Mouse (Mus musculus) embryo, embryonic 11.5 days (tissue): ENCODE results near the gene Rsph6a.

Experiments used
- DNase-seq: peaks from one replicate; pipeline ENCODE4 v3.0.0-alpha.2; 2012; ENCODE audit warnings: low read depth, low spot score

Gene Rsph6a

GRCm38 (mm10) chr7:19078732-19079131 lies 24.2 kb downstream of the Rsph6a start:
- no peak for DNase-seq

- no peak for DNase-seq
These were observed 26.0 kb downstream of the Rsph6a start for GRCm38 (mm10) chr7:19080451-19080950.

GRCm38 (mm10) chr7:19082171-19082570 lies 27.7 kb downstream of the Rsph6a start:
- no peak for DNase-seq

- DNase-seq = no peak
These were observed 28.6 kb downstream of the Rsph6a start for GRCm38 (mm10) chr7:19083096-19083495.

- DNase-seq = no peak
These were observed 29.2 kb downstream of the Rsph6a start, which contains the start of gene Dmpk for GRCm38 (mm10) chr7:19083701-19084100. Gene Dmpk, plus strand, starts transcription at chr7:19083849.

GRCm38 (mm10) chr7:19084277-19084771 lies 29.8 kb downstream of the Rsph6a start:
- no peak for DNase-seq

- DNase-seq = no peak
These were observed 30.5 kb downstream of the Rsph6a start for GRCm38 (mm10) chr7:19084921-19085473.

GRCm38 (mm10) chr7:19085495-19085894 lies 31.0 kb downstream of the Rsph6a start:
- no peak for DNase-seq

GRCm38 (mm10) chr7:19086042-19086441 lies 31.6 kb downstream of the Rsph6a start:
- DNase-seq = no peak

GRCm38 (mm10) chr7:19086760-19087159 lies 32.3 kb downstream of the Rsph6a start:
- no peak for DNase-seq

- peak; percentile 54 for DNase-seq
These were observed 34.3 kb downstream of the Rsph6a start for GRCm38 (mm10) chr7:19088813-19089212.

GRCm38 (mm10) chr7:19091913-19092312 lies 37.4 kb downstream of the Rsph6a start:
- DNase-seq = no peak

GRCm38 (mm10) chr7:19092381-19093173 lies 38.1 kb downstream of the Rsph6a start:
- peak; percentile 57 for DNase-seq

GRCm38 (mm10) chr7:19093174-19093521 lies 38.7 kb downstream of the Rsph6a start:
- peak; percentile 69 for DNase-seq

- DNase-seq = peak; percentile 98
These were observed 39.3 kb downstream of the Rsph6a start for GRCm38 (mm10) chr7:19093537-19094385.

GRCm38 (mm10) chr7:19094471-19094825 lies 40.0 kb downstream of the Rsph6a start, which contains the start of gene Six5:
Gene Six5, plus strand, starts transcription at chr7:19094594.
- DNase-seq = no peak

- no peak for DNase-seq
These were observed 40.6 kb downstream of the Rsph6a start for GRCm38 (mm10) chr7:19094826-19095750.

GRCm38 (mm10) chr7:19095751-19096110 lies 41.2 kb downstream of the Rsph6a start:
- DNase-seq = peak; percentile 82

- no peak for DNase-seq
These were observed 42.0 kb downstream of the Rsph6a start for GRCm38 (mm10) chr7:19096421-19096976.

GRCm38 (mm10) chr7:19097217-19097616 lies 42.7 kb downstream of the Rsph6a start:
- DNase-seq = no peak

GRCm38 (mm10) chr7:19097863-19098262 lies 43.4 kb downstream of the Rsph6a start:
- no peak for DNase-seq
